Mouse (Mus musculus): ENCODE measurements around the gene Pif1. TPM values are rescaled to one million over a fixed set of nuclear protein-coding genes. Genes with fewer than 3 reads are reported as not detected.

The Pif1 gene
- polyA plus RNA-seq, 1 experiment from 2014 or later = 13.3 TPM

DNA sequence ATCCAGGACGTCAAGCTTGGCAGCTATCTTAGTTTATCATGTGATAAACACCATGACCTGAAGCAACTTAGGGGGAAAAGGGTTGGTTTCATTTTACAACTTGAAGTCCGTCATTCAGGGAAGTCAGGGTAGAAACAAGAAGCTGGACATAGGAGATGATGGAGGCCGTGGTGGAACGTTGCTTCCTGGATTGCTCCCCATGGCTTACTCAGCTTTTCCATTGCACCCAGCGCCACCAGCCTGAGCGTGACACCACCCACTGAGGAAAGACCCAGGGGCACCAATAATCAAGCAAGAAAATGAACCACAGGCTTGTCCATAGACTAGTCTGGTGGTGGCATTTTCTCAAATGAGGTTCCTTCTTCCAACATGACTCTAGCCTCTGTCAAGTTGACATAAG lies 18.2 kb upstream of the Pif1 start:
- 92% methylated on average over 6 of the region's 6 CpGs for WGBS
- H3K36me3 ChIP-seq (ENCODE audit: control insufficient read depth, insufficient read depth, low read length) = peaks cover 4% of the 10 kb centered on the region

DNA sequence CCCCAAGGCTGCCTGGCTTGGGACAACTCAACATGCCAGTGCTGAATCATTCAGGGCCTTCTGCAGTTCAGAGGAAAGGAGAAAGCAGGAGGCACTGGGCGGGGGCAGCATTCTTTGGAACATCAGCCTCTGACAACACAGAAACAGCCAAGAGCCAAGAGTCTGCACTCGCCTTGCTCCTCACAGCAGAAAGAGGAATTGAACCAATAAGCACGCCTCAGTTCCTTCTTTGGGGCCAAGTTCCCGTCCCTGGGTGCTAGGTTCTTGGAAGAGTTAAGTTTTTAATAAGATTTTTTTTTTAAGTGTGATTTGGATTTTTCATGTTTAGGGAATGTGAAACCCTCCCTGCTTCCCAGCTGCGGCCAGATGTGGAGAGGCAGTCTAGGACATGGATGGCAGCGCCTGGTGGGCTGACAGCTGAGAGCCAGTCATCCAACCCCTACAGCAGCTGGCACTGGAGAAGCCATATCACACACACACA lies 17.4 kb upstream of the Pif1 start:
- H3K4me3 ChIP-seq (ENCODE audit: low read depth, low read length) = no peak overlapping the region
- 79% methylated on average over 6 of the region's 6 CpGs for WGBS
- no peaks in the 10 kb centered on the region for H3K4me1 ChIP-seq (ENCODE audit: control insufficient read depth, insufficient read depth, low read length)
- H3K36me3 ChIP-seq (ENCODE audit: control insufficient read depth, insufficient read depth, low read length) = peaks cover 4% of the 10 kb centered on the region
- ATAC-seq (ENCODE audit: insufficient number of reproducible peaks, low FRiP score, low TSS enrichment, low read depth) (no peak), DNase-seq (ENCODE audit: low spot score) (no peak)
- H3K9me3 ChIP-seq (ENCODE audit: control insufficient read depth, low read length) = no peaks in the 10 kb centered on the region
- no peaks in the 10 kb centered on the region for H3K27me3 ChIP-seq (ENCODE audit: control insufficient read depth, insufficient read depth, low read length)
- H3K4me2 ChIP-seq (ENCODE audit: low read depth, severe bottlenecking) = no peak overlapping the region
- no peak overlapping the region for H3K27ac ChIP-seq (replicated peaks; ENCODE audit: low read depth, low read length)
- no peak overlapping the region for H3K9ac ChIP-seq (ENCODE audit: low read length)

More for the DNA sequence above, 18.2 kb upstream of the Pif1 start:
- DNase-seq (ENCODE audit: low spot score) (no peak), ATAC-seq (ENCODE audit: insufficient number of reproducible peaks, low FRiP score, low TSS enrichment, low read depth) (no peak)
- Histone ChIP-seq H3K27ac (replicated peaks; ENCODE audit: low read depth, low read length) (no peak overlapping the region), H3K9me3 (ENCODE audit: control insufficient read depth, low read length) (no peaks in the 10 kb centered on the region), H3K4me2 (ENCODE audit: low read depth, severe bottlenecking) (no peak overlapping the region), H3K9ac (ENCODE audit: low read length) (no peak overlapping the region), H3K4me1 (ENCODE audit: control insufficient read depth, insufficient read depth, low read length) (no peaks in the 10 kb centered on the region), H3K4me3 (ENCODE audit: low read depth, low read length) (no peak overlapping the region), H3K27me3 (ENCODE audit: control insufficient read depth, insufficient read depth, low read length) (no peaks in the 10 kb centered on the region)

DNA sequence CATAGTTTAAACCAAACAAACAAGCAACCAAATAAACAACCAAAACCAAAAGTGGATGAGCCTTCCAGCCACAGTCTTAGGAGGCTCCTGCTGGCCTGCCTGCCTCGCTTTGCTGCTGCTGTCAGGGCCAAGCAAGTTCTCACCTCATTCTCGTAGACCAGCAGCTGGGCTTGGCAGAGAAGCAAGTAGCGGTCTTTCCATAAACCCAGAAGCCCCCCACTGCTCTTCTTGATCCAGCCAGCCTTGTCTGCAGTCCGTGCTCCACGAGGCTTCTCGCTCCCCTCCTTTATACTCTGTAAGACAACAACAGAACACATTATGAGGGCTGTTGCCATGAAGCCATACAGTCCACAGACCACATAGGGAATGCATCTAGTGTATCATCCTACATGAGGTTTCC lies 14.1 kb upstream of the Pif1 start:
- H3K9me3 ChIP-seq (ENCODE audit: control insufficient read depth, low read length) = no peaks in the 10 kb centered on the region
- ATAC-seq (ENCODE audit: insufficient number of reproducible peaks, low FRiP score, low TSS enrichment, low read depth) (no peak), DNase-seq (ENCODE audit: low spot score) (no peak)
- H3K27ac ChIP-seq (replicated peaks; ENCODE audit: low read depth, low read length) = no peak overlapping the region
- H3K36me3 ChIP-seq (ENCODE audit: control insufficient read depth, insufficient read depth, low read length) = peaks cover 3% of the 10 kb centered on the region
- 81% methylated on average over 6 of the region's 6 CpGs for WGBS
- H3K9ac ChIP-seq (ENCODE audit: low read length) = no peak overlapping the region
- H3K4me1 ChIP-seq (ENCODE audit: control insufficient read depth, insufficient read depth, low read length) = peaks cover 4% of the 10 kb centered on the region; the same call in 1 of the 2 replicates
- no peak overlapping the region for H3K4me2 ChIP-seq (ENCODE audit: low read depth, severe bottlenecking)
- H3K27me3 ChIP-seq (ENCODE audit: control insufficient read depth, insufficient read depth, low read length) = no peaks in the 10 kb centered on the region
- no peak overlapping the region for H3K4me3 ChIP-seq (ENCODE audit: low read depth, low read length)

DNA sequence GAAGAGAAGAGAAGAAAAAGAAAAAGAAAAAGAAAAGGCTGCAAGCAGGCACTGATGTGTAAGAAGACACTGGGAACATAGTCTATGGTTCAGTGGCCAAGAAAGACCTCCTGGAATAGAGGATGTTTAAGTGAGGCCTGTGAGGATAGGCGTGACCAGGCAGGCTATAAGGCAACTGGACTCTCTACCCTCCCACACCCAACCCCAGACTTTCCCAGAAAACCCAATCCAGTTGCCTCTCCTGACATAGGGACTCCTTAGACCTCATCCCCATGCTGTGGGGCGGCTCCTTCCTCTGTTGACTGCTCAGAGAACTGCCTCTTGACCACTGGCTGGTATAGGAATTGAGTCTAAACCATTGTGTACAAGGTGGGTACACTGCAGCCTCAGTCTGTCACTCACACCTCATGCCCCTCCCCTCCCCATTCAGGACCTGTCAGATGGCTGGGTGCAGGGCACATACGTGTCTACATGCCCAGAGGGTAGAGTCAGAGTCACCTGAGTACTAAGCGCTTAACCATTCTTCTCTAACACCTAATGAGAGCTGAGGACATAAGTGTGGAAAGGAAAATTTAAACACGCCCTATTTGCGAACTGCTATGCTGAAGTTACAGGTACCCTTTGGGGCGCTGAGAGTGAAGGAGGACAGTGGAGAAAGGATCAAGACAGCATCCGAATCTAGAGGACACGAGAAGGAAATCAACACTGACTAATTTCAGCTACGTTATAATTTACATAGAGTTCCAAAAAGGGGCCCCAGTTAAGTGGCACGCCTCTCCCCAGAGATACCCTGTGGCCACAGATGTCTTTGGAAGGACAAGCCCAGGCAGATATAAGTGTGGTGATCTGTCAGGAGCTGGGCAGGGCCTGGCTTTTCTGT lies 12.2 kb upstream of the Pif1 start:
- 86% methylated on average over 11 of the region's 11 CpGs for WGBS
- no peaks in the 10 kb centered on the region for H3K27me3 ChIP-seq (ENCODE audit: control insufficient read depth, insufficient read depth, low read length)
- H3K27ac ChIP-seq (replicated peaks; ENCODE audit: low read depth, low read length) = no peak overlapping the region
- H3K36me3 ChIP-seq (ENCODE audit: control insufficient read depth, insufficient read depth, low read length) = peaks cover 3% of the 10 kb centered on the region
- no peaks in the 10 kb centered on the region for H3K9me3 ChIP-seq (ENCODE audit: control insufficient read depth, low read length)
- H3K4me2 ChIP-seq (ENCODE audit: low read depth, severe bottlenecking) = no peak overlapping the region
- H3K4me3 ChIP-seq (ENCODE audit: low read depth, low read length) = no peak overlapping the region
- DNase-seq (ENCODE audit: low spot score) = no peak
- no peak for ATAC-seq (ENCODE audit: insufficient number of reproducible peaks, low FRiP score, low TSS enrichment, low read depth)
- H3K4me1 ChIP-seq (ENCODE audit: control insufficient read depth, insufficient read depth, low read length) = peaks cover 19% of the 10 kb centered on the region
- H3K9ac ChIP-seq (ENCODE audit: low read length) = no peak overlapping the region

DNA sequence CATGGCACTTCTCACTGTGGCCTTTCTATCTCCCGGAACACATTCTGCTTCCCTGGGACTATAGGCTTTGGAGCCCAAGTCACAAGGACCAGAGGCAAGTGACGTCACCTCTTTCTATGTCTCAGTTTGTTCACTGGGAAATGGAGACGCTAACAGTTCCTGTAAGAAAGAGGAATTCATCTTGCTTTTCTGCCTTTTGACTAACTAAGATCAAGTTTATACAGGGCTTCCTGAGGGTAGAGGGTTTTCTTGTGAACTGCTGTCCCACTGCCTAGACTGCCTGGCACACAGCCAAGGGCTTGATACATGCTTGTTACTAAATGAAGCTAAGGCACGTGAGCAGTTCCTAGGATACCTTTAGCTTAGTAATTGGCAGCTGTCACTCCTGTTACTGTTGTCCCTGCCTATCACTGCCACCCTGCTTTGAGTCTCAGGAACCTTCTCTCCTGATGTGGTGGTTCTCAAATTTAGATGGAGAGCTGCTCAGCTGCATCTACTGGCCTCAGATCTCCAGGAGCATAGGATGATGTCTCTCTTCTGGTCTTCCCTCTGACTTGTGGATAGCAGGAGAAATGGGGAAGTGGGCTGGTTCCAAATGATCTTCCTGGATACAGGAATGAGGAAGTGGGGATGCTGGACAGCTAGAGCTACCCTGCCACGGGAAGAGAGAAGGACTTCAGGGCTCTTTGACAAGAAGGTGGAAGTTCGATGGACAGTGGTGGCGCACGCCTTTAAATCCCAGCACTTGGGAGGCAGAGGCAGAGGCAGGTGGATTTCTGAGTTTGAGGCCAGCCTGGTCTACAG lies 11.4 kb upstream of the Pif1 start:
- H3K4me1 ChIP-seq (ENCODE audit: control insufficient read depth, insufficient read depth, low read length) = peaks cover 21% of the 10 kb centered on the region
- no peak overlapping the region for H3K4me2 ChIP-seq (ENCODE audit: low read depth, severe bottlenecking)
- H3K27me3 ChIP-seq (ENCODE audit: control insufficient read depth, insufficient read depth, low read length) = no peaks in the 10 kb centered on the region
- DNase-seq (ENCODE audit: low spot score) = no peak
- H3K36me3 ChIP-seq (ENCODE audit: control insufficient read depth, insufficient read depth, low read length) = peaks cover 3% of the 10 kb centered on the region
- no peaks in the 10 kb centered on the region for H3K9me3 ChIP-seq (ENCODE audit: control insufficient read depth, low read length)
- no peak overlapping the region for H3K4me3 ChIP-seq (ENCODE audit: low read depth, low read length)
- no peak overlapping the region for H3K27ac ChIP-seq (replicated peaks; ENCODE audit: low read depth, low read length)
- H3K9ac ChIP-seq (ENCODE audit: low read length) = no peak overlapping the region
- ATAC-seq (ENCODE audit: insufficient number of reproducible peaks, low FRiP score, low TSS enrichment, low read depth) = no peak
- WGBS = 80% methylated on average over 8 of the region's 8 CpGs

DNA sequence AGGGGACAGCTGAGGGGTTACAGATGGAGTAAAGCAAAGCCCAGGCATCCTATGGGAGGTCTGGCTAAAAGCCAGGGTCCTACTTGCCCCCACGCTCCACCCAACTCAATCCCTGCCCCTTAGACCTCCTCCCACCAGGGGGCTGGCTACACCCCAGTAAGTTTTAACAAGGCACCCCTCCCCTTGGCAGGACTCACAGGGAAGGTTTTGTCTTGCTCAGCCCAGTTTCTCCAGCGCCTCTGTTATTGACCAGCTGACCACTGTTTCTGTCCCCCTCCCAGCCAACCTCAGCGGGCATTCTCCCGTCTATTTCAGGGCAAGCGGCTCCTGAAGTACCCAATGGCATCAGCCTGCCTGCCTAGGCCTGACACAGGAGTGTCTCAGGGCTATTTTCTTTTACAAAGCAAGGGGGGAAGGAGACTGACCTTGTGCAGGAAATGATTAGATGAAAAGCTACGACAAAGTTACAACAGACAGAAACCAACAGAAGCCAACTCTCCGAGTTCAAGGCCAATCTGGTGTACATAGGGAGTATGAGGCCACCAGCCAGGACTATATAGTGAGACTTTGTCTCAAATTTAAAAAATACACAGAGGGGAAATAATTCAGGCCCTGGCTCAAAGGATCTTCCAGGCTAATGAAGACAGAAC lies 10.0 kb upstream of the Pif1 start:
- ATAC-seq (ENCODE audit: insufficient number of reproducible peaks, low FRiP score, low TSS enrichment, low read depth) (no peak), DNase-seq (ENCODE audit: low spot score) (no peak)
- peaks cover 3% of the 10 kb centered on the region for H3K36me3 ChIP-seq (ENCODE audit: control insufficient read depth, insufficient read depth, low read length)
- no peak overlapping the region for H3K9ac ChIP-seq (ENCODE audit: low read length)
- no peaks in the 10 kb centered on the region for H3K9me3 ChIP-seq (ENCODE audit: control insufficient read depth, low read length)
- no peak overlapping the region for H3K4me2 ChIP-seq (ENCODE audit: low read depth, severe bottlenecking)
- no peak overlapping the region for H3K27ac ChIP-seq (replicated peaks; ENCODE audit: low read depth, low read length)
- no peaks in the 10 kb centered on the region for H3K27me3 ChIP-seq (ENCODE audit: control insufficient read depth, insufficient read depth, low read length)
- no peak overlapping the region for H3K4me3 ChIP-seq (ENCODE audit: low read depth, low read length)
- peaks cover 24% of the 10 kb centered on the region for H3K4me1 ChIP-seq (ENCODE audit: control insufficient read depth, insufficient read depth, low read length)
- 64% methylated on average over 7 of the region's 7 CpGs for WGBS

DNA sequence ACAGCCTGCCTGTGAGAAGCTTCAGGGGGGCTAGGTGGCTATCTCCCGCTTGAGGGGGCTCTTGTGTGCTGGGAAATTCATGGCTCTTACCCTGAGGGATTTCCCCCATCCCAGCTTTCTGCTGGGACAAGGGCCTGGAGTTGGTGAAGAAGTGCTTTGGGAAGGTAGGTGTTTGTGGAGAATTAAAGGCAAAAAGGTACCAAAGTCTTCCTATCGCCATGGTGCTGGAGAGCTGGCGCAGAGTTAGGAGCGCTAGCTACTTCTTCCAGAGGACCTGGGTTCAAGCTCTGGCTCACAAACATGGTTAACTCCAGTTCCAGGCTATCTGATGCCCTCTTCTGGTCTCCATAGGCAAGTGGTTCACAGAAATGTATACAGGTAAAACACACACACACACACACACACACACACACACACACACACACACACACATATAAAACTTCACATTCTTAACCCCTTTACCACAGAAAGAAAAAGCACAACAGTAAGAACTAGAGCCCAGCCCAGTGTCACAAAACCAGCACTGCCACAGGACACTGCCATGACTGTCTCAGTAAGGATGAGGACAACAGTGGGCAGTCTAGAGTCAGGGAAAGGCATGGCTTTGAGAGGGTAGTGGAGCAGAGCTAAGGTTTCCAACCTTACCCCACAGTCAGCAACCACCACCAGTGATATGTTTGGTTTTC lies 9.3 kb upstream of the Pif1 start:
- WGBS = 92% methylated on average over 4 of the region's 4 CpGs
- no peak overlapping the region for H3K4me3 ChIP-seq (ENCODE audit: low read depth, low read length)
- ATAC-seq (ENCODE audit: insufficient number of reproducible peaks, low FRiP score, low TSS enrichment, low read depth) (no peak), DNase-seq (ENCODE audit: low spot score) (no peak)
- H3K9ac ChIP-seq (ENCODE audit: low read length) = no peak overlapping the region
- H3K9me3 ChIP-seq (ENCODE audit: control insufficient read depth, low read length) = no peaks in the 10 kb centered on the region
- H3K36me3 ChIP-seq (ENCODE audit: control insufficient read depth, insufficient read depth, low read length) = no peaks in the 10 kb centered on the region; the same call in 1 of the 2 replicates
- H3K4me1 ChIP-seq (ENCODE audit: control insufficient read depth, insufficient read depth, low read length) = peaks cover 24% of the 10 kb centered on the region
- no peak overlapping the region for H3K4me2 ChIP-seq (ENCODE audit: low read depth, severe bottlenecking)
- H3K27ac ChIP-seq (replicated peaks; ENCODE audit: low read depth, low read length) = no peak overlapping the region
- H3K27me3 ChIP-seq (ENCODE audit: control insufficient read depth, insufficient read depth, low read length) = no peaks in the 10 kb centered on the region

Data from limb, embryonic 11.5 days (tissue).